Comparison of ENCODE assay signal across 15 mouse cellular contexts in genomic region chr3:30239416-30239815, GRCm38 (mm10).
"Had no signal": no experiment of that assay in that cellular context is flagged by ENCODE, and none has a peak within 500 bp of the region (broad histone marks: within the 10 kb centered on the region; RNA-seq: fewer than 3 reads in every experiment).

No protein-coding gene starts in this region.

- H3K27ac ChIP-seq: kidney, embryonic 15.5 days; left cerebral cortex, adult 2 months; liver, embryonic 13.5 days; midbrain, embryonic 15.5 days; stomach, postnatal 0 days had no signal

- DNase-seq: kidney, adult 18-20 months; kidney, postnatal 10 days; kidney, postnatal 36 days; layer of hippocampus, postnatal 36 days; liver, embryonic 13.5 days; lung, adult 2 months; right cerebral cortex, postnatal 14 days; right cerebral cortex, postnatal 4 days; thymus, postnatal 25 days had no signal

- H3K27me3 ChIP-seq: kidney, embryonic 15.5 days; liver, embryonic 13.5 days; midbrain, embryonic 15.5 days had no signal

- H3K4me1 ChIP-seq: liver, embryonic 13.5 days; midbrain, embryonic 15.5 days had no signal

- H3K36me3 ChIP-seq: liver, embryonic 13.5 days; midbrain, embryonic 15.5 days had no signal

- H3K4me3 ChIP-seq: kidney, embryonic 15.5 days; left cerebral cortex, adult 2 months; liver, embryonic 13.5 days; midbrain, embryonic 15.5 days; myocyte had no signal

- ATAC-seq: intestine, embryonic 16.5 days; midbrain, embryonic 15.5 days had no signal

- H3K9ac ChIP-seq: kidney, embryonic 15.5 days; liver, embryonic 13.5 days; midbrain, embryonic 15.5 days had no signal

- H3K9me3 ChIP-seq: kidney, embryonic 15.5 days; liver, embryonic 13.5 days; midbrain, embryonic 15.5 days had no signal
